ENCODE assay signal across 10 mouse cellular contexts in genomic region chr4:108363355-108364110, GRCm38 (mm10). TPM values are rescaled to one million over a fixed set of nuclear protein-coding genes. Genes with fewer than 3 reads are reported as not detected.
DNase-seq lines count a peak whose midpoint lies in the region; ATAC-seq lines count a peak whose summit lies in the region.
"Had no signal": no experiment of that assay in that cellular context is flagged by ENCODE, and none has a peak within 500 bp of the region (broad histone marks: within the 10 kb centered on the region; RNA-seq: fewer than 3 reads in every experiment).

No protein-coding gene starts in this region.

- H3K27me3 ChIP-seq in heart, embryonic 14.5 days (ENCODE audit: control insufficient read depth, insufficient read depth, low read length) = no peaks in the 10 kb centered on the region
- no peaks in the 10 kb centered on the region for H3K27me3 ChIP-seq in hindbrain, embryonic 16.5 days (replicated peaks; ENCODE audit: control insufficient read depth, insufficient read depth, low read length)
- H3K27me3 ChIP-seq in midbrain, embryonic 14.5 days (ENCODE audit: control insufficient read depth, insufficient read depth, low read length) = no peaks in the 10 kb centered on the region

- H3K4me1 ChIP-seq in heart, embryonic 14.5 days (ENCODE audit: control insufficient read depth in 2 of 2, insufficient read depth in 2 of 2, low read length in 2 of 2) = peaks cover 32 to 49% of the 10 kb centered on the region in 2 experiments
- peaks cover 32% of the 10 kb centered on the region for H3K4me1 ChIP-seq in hindbrain, embryonic 16.5 days (ENCODE audit: control insufficient read depth, insufficient read depth, low read depth, low read length)
- peaks cover 54% of the 10 kb centered on the region for H3K4me1 ChIP-seq in midbrain, embryonic 14.5 days (ENCODE audit: control insufficient read depth, insufficient read depth, low read length)

- peak overlapping the region; percentile 58; the same call in 1 of the 2 replicates for H3K9ac ChIP-seq in heart, embryonic 14.5 days (ENCODE audit: low read length)
- H3K9ac ChIP-seq in hindbrain, embryonic 16.5 days (ENCODE audit: low read depth, low read length) = no peak overlapping the region
- no peak overlapping the region for H3K9ac ChIP-seq in midbrain, embryonic 14.5 days (replicated peaks; ENCODE audit: low read length)

- DNase-seq in heart, postnatal 14 days = no peak
- DNase-seq in ZHBTc4 (ENCODE audit: low read depth, low spot score) = peak; percentile 66
- DNase-seq in midbrain, embryonic 14.5 days = no peak
- no peak for DNase-seq in cerebellum, adult 11 months
- no peak for DNase-seq in frontal cortex, postnatal 25 days (ENCODE audit: low spot score in 2 of 2)
- DNase-seq in left cerebral cortex, adult 11 months (ENCODE audit: low spot score) = no peak
- DNase-seq: right cerebral cortex, adult 18-20 months had no signal

- peak overlapping the region; percentile 3; the same call in 1 of the 2 replicates for H3K4me2 ChIP-seq in heart, embryonic 14.5 days (ENCODE audit: low read length)
- no peak overlapping the region for H3K4me2 ChIP-seq in hindbrain, embryonic 16.5 days (ENCODE audit: low read length)
- peak overlapping the region; percentile 25; the same call in 1 of the 2 replicates for H3K4me2 ChIP-seq in midbrain, embryonic 14.5 days (ENCODE audit: low read length)

- no peak overlapping the region for H3K4me3 ChIP-seq in heart, embryonic 14.5 days (ENCODE audit: control insufficient read depth in 1 of 2, insufficient read depth in 1 of 2, low read depth in 1 of 2, low read length in 2 of 2)
- no peak overlapping the region for H3K4me3 ChIP-seq in hindbrain, embryonic 16.5 days (ENCODE audit: low read length)
- no peak overlapping the region for H3K4me3 ChIP-seq in midbrain, embryonic 14.5 days (replicated peaks; ENCODE audit: low read depth, low read length)

- 0 out of 2 replicates have a peak, but pooled peaks have one; percentile 14 for ATAC-seq in heart, embryonic 14.5 days (ENCODE audit: insufficient number of reproducible peaks, insufficient read depth, low FRiP score, low read depth)
- ATAC-seq in hindbrain, embryonic 16.5 days = no peak
- ATAC-seq in midbrain, embryonic 14.5 days (ENCODE audit: low FRiP score, low TSS enrichment) = no peak

- WGBS in heart, embryonic 14.5 days = 24% methylated on average over 7 of the region's 7 CpGs
- 14% methylated on average over 7 of the region's 7 CpGs for WGBS in hindbrain, embryonic 16.5 days
- WGBS in midbrain, embryonic 14.5 days = 9% methylated on average over 7 of the region's 7 CpGs

- peak overlapping the region; percentile 86 to 89 for H3K27ac ChIP-seq in heart, embryonic 14.5 days (replicated peaks in 1 of 2; ENCODE audit: control insufficient read depth in 1 of 2, insufficient read depth in 1 of 2, low read depth in 2 of 2, low read length in 2 of 2)
- H3K27ac ChIP-seq in hindbrain, embryonic 16.5 days (ENCODE audit: low read depth, low read length) = peak overlapping the region; percentile 44; the same call in 1 of the 2 replicates
- H3K27ac ChIP-seq in midbrain, embryonic 14.5 days (replicated peaks; ENCODE audit: low read depth, low read length) = peak overlapping the region; percentile 79

- H3K36me3 ChIP-seq in heart, embryonic 14.5 days (ENCODE audit: control insufficient read depth, insufficient read depth, low read length) = no peaks in the 10 kb centered on the region
- no peaks in the 10 kb centered on the region for H3K36me3 ChIP-seq in hindbrain, embryonic 16.5 days (ENCODE audit: control insufficient read depth, insufficient read depth, low read length)
- H3K36me3 ChIP-seq in midbrain, embryonic 14.5 days (ENCODE audit: control insufficient read depth, insufficient read depth, low read length) = no peaks in the 10 kb centered on the region

- intact Hi-C loops in heart, postnatal 14 days (cut with DNase I) = no loop called here

- no peaks in the 10 kb centered on the region for H3K9me3 ChIP-seq in heart, embryonic 14.5 days (ENCODE audit: control insufficient read depth, low read length)
- H3K9me3 ChIP-seq in hindbrain, embryonic 16.5 days (ENCODE audit: control insufficient read depth, low read length) = no peaks in the 10 kb centered on the region
- H3K9me3 ChIP-seq in midbrain, embryonic 14.5 days (ENCODE audit: control insufficient read depth, low read length) = no peaks in the 10 kb centered on the region

RNA-seq across cellular contexts. Expression of gene Shisal2a, which starts 19.6 kb away (rescaled TPM):
- polyA plus RNA-seq in heart, embryonic 14.5 days (2014; fragmentation: Nextera tagmentation; extraction: Ambion mirVana) = 1.1 and 2.0 TPM in 2 replicates
- total RNA-seq in heart, postnatal 14 days (2021) = not detected
- polyA plus RNA-seq in hindbrain, embryonic 16.5 days (2015; fragmentation: Nextera tagmentation; extraction: Ambion mirVana) = 4.5 and 5.7 TPM in 2 replicates
- 4.9 and 6.6 TPM in 2 replicates for polyA plus RNA-seq in midbrain, embryonic 14.5 days (2014; fragmentation: Nextera tagmentation; extraction: Ambion mirVana)
- polyA plus RNA-seq: large intestine, adult 2 months had no signal

RNA-seq across cellular contexts. Expression of gene Coa7, which starts 35.6 kb away (rescaled TPM):
- polyA plus RNA-seq in heart, embryonic 14.5 days (2014; fragmentation: Nextera tagmentation; extraction: Ambion mirVana) = 47.4 and 48.9 TPM in 2 replicates
- total RNA-seq in heart, postnatal 14 days (2021) = 10 to 100 TPM; 41.1 TPM
- 50.1 and 56.7 TPM in 2 replicates for polyA plus RNA-seq in hindbrain, embryonic 16.5 days (2015; fragmentation: Nextera tagmentation; extraction: Ambion mirVana)
- 45.7 and 46.4 TPM in 2 replicates for polyA plus RNA-seq in midbrain, embryonic 14.5 days (2014; fragmentation: Nextera tagmentation; extraction: Ambion mirVana)

RNA-seq across cellular contexts. Expression of gene Gpx7, which starts 43.2 kb away (rescaled TPM):
- polyA plus RNA-seq in heart, embryonic 14.5 days (2014; fragmentation: Nextera tagmentation; extraction: Ambion mirVana) = 57.7 and 68.5 TPM in 2 replicates
- 10 to 100 TPM; 12.7 to 13.9 TPM for total RNA-seq in heart, postnatal 14 days (2021)
- 38.6 and 39.1 TPM in 2 replicates for polyA plus RNA-seq in hindbrain, embryonic 16.5 days (2015; fragmentation: Nextera tagmentation; extraction: Ambion mirVana)
- polyA plus RNA-seq in midbrain, embryonic 14.5 days (2014; fragmentation: Nextera tagmentation; extraction: Ambion mirVana) = 16.2 and 23.9 TPM in 2 replicates
